Mouse (Mus musculus) thymus, postnatal 36 days (tissue): ENCODE data around the gene Cadps.

Experiments
- DNase-seq, 2 experiments: peaks; one replicate each; pipeline ENCODE4 v3.0.0; 2022; ENCODE audit warnings: mixed read lengths in 2 of 2

The Cadps gene

DNA sequence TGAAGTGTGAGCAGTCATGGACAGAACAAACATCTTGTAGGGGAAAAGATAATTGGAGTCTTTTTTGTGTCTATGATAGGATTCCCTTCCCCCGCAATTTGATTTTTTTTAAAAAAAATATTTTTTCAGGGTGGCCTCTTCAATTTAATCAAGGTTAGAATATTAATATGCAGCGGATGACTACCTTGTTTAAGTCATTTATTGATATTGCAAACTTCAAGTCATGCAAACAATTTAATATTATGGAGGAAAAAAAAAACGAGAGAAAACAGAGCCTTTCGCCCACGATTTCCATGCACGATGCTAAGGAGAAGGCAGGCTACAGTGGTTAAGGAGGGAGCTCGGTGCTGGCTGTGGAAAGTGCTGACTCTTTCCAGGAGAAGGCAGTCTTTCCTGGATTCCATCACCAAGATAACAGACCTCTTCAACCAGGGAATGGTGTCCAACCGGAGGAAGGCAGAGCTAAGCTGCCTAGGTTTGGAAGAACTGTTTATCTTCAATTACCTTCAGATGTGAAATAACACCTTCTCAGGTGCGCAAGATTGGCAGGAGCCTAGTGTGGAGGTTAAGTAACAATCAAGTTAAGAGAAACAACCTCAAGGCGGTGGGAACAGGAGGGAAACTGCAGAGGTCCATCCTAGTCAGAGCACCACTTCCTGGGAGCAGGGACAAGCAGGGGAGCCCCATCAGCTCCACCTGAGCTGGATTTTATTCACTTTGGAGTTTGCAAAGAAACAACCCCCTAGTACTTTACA lies 483.9 kb downstream of the Cadps start:
- no peak for DNase-seq

DNA sequence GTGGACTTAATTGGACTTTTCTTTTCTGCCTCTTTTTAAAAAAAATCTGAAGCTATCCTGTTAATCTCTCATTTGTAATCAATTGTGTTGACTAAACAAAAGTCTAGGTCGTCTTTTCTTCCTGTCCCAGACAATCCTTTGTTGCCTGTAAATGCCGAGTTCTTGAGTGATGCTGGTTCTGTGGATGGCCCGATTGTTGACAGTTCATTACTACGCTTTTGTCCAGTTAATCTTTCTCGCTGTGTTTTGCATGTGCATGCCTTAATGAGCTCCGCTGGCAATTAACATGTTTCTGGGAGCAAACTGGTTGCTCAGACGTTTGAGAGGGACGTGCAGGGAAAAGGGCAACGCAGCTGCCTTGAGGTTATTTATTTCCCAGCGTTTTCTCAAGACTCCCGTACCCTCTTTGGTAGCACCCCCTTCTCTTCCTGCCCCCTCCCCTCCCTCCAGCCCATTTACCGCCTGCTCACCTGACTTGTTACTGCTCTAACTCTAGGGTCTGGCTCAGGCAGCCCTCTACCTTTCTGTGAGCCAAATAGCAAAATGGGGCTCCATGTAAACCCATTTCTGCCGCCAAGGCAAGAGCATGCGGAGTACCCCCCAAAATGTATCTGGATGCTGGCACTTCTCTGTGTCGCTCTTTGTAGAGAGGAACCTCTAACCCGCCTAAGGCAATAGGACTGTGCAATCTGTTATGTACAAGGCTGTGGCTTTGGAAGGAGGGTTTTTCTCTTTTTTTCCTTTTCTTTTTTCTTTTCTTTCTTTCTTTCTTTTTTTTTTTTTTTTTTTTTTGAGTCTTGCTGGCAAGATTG lies 484.7 kb downstream of the Cadps start:
- DNase-seq = no peak

DNA sequence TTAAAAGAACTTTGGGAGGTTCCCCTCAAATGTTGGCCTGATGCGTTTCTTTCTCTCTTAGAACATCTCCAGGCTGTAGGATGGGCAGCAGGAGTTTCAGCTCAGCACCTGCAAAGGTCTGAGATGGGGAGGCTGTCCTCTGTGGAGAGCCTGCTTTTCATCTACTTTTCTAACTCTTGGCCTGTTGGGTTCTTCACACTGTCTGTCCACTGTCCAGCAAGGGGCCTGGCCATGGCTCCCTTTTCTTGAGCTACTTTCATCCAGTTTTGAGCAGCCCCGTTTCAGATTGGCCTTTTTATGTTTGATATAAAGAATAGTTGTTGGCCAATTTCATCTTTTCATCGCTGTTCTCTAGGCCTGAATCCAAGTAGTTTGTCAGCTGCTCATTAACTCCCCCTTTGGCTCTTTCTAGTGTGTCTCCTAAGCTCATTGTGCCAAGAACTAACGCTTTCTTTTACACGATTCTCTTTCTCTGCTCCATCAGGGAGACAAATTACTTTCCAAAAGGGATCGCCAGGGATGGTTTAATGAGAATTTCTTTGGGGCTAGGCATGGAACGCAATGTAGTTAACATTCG lies 485.4 kb downstream of the Cadps start:
- DNase-seq = no peak

DNA sequence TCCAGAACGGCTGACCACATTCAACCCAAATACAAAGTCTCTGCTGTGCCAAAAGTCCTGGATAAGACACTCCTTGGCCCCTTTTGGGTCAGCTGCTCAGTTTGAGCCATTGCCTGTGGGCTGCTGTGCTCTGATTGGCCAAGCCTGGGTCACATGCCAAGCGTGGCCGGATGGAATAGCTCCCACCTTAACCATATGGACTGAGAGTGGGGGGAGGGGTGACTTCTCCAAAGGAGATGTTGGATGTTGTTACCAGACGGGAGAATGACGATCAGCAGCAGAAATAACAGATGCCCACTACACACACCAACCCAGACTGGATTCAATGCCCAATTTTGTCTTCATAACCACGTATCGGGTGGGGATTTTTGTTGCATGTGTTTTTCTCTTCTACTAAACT lies 488.0 kb downstream of the Cadps start:
- DNase-seq = no peak

DNA sequence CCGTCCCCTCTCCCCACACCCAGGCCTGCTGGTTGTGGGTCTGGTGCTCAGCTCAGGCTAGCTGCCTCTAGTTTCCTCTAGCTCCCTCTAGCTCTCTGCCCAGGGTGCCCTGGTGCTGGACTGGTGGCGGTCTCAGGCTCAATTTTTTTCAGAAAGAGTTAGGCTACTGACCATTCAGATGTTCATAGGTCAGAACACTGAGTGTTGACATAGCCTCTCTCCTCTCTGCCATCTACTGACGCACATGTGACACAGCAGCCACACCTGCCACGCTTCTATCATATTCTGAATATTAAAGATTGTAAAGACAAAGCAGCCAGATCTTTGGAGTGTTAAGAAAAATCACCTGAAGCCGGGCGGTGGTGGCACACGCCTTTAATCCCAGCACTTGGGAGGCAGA lies 489.3 kb downstream of the Cadps start:
- no peak for DNase-seq
